Mouse (Mus musculus) layer of hippocampus, adult 2 months (tissue): ENCODE measurements at regions not wholly inside any gene's neighbourhood (a gene's known extent, or its start where the extent isn't known, plus 50 kb on each side); places are given as distances from the start of the nearest gene placed in this dataset.

Experiments used
- DNase-seq, 2 experiments: peaks; one replicate each; pipeline ENCODE4 v3.0.0; 2022; ENCODE audit warnings: low spot score in 2 of 2
- H3K27ac ChIP-seq: fragments of 200-600 bp; 2 replicates; pipeline ENCODE4 v1.8.1; 2022
- H3K4me3 ChIP-seq: fragments of 200-600 bp; 2 replicates; pipeline ENCODE4 v1.8.1; 2022; ENCODE audit warnings: mild to moderate bottlenecking
- CTCF ChIP-seq: fragments of 200-600 bp; conservative IDR thresholded peaks from 2 replicates; pipeline ENCODE4 v1.8.1; 2022; ENCODE audit warnings: antibody characterized with exemption, mild to moderate bottlenecking, moderate library complexity

- Histone ChIP-seq H3K4me3 (no peak overlapping the region), H3K27ac (peak overlapping the region; percentile 48; the same call in 1 of the 2 replicates)
- no peak for TF ChIP-seq CTCF
- peak in 1 of 2 experiments; percentile 40 for DNase-seq
Observed at GRCm38 (mm10) chr3:41194311-41195112, 111.7 kb upstream of the Pgrmc2 start.

- H3K4me3 ChIP-seq: no peak overlapping the region
- H3K27ac ChIP-seq: no peak overlapping the region
- no peak for DNase-seq
- TF ChIP-seq CTCF: no peak
Observed at GRCm38 (mm10) chr3:41185305-41186097, 102.7 kb upstream of the Pgrmc2 start.

- no peak overlapping the region for H3K4me3 ChIP-seq
- no peak overlapping the region for H3K27ac ChIP-seq
- DNase-seq: no peak
- TF ChIP-seq CTCF: no peak
Observed at GRCm38 (mm10) chr3:41184375-41184774, 101.5 kb upstream of the Pgrmc2 start.

- no peak for TF ChIP-seq CTCF
- DNase-seq: no peak
- no peak overlapping the region for H3K27ac ChIP-seq
Observed at GRCm38 (mm10) chr3:41182900-41183595, 100.2 kb upstream of the Pgrmc2 start.

GRCm38 (mm10) chr3:41182036-41182899 lies 99.4 kb upstream of the Pgrmc2 start:
- peak; percentile 77 to 86 for DNase-seq
- TF ChIP-seq CTCF: peak; percentile 96

More at GRCm38 (mm10) chr3:41182900-41183595, 100.2 kb upstream of the Pgrmc2 start:
- no peak overlapping the region for H3K4me3 ChIP-seq

GRCm38 (mm10) chr3:41181438-41181837 lies 98.6 kb upstream of the Pgrmc2 start:
- TF ChIP-seq CTCF: no peak
- H3K27ac ChIP-seq: no peak overlapping the region

More at GRCm38 (mm10) chr3:41182036-41182899, 99.4 kb upstream of the Pgrmc2 start:
- Histone ChIP-seq H3K4me3 (no peak overlapping the region), H3K27ac (no peak overlapping the region)

GRCm38 (mm10) chr3:41180911-41181310 lies 98.1 kb upstream of the Pgrmc2 start:
- no peak for DNase-seq
- no peak for TF ChIP-seq CTCF
- H3K27ac ChIP-seq: no peak overlapping the region
- H3K4me3 ChIP-seq: no peak overlapping the region

More at GRCm38 (mm10) chr3:41181438-41181837, 98.6 kb upstream of the Pgrmc2 start:
- DNase-seq: no peak
- no peak overlapping the region for H3K4me3 ChIP-seq

- DNase-seq: no peak
- H3K4me3 ChIP-seq: no peak overlapping the region
- TF ChIP-seq CTCF: no peak
- no peak overlapping the region for H3K27ac ChIP-seq
Observed at GRCm38 (mm10) chr3:41179037-41179880, 96.4 kb upstream of the Pgrmc2 start.

GRCm38 (mm10) chr3:41177124-41177523 lies 94.3 kb upstream of the Pgrmc2 start:
- DNase-seq: no peak
- no peak for TF ChIP-seq CTCF
- H3K4me3 ChIP-seq: no peak overlapping the region
- no peak overlapping the region for H3K27ac ChIP-seq

GRCm38 (mm10) chr3:41175356-41175755 lies 92.5 kb upstream of the Pgrmc2 start:
- no peak for DNase-seq
- no peak overlapping the region for H3K4me3 ChIP-seq
- TF ChIP-seq CTCF: no peak

GRCm38 (mm10) chr3:41173561-41173960 lies 90.7 kb upstream of the Pgrmc2 start:
- Histone ChIP-seq H3K27ac (no peak overlapping the region), H3K4me3 (no peak overlapping the region)
- TF ChIP-seq CTCF: no peak
- DNase-seq: no peak

More at GRCm38 (mm10) chr3:41175356-41175755, 92.5 kb upstream of the Pgrmc2 start:
- H3K27ac ChIP-seq: no peak overlapping the region
